Mouse (Mus musculus) brain, embryonic 18.5 days (tissue): Measurements from ENCODE around the gene Cbx8.

Experiments
- DNase-seq: peaks from one replicate; pipeline ENCODE4 v3.0.0-alpha.2; 2012; ENCODE audit warnings: low read depth, low spot score

The Cbx8 gene

DNA sequence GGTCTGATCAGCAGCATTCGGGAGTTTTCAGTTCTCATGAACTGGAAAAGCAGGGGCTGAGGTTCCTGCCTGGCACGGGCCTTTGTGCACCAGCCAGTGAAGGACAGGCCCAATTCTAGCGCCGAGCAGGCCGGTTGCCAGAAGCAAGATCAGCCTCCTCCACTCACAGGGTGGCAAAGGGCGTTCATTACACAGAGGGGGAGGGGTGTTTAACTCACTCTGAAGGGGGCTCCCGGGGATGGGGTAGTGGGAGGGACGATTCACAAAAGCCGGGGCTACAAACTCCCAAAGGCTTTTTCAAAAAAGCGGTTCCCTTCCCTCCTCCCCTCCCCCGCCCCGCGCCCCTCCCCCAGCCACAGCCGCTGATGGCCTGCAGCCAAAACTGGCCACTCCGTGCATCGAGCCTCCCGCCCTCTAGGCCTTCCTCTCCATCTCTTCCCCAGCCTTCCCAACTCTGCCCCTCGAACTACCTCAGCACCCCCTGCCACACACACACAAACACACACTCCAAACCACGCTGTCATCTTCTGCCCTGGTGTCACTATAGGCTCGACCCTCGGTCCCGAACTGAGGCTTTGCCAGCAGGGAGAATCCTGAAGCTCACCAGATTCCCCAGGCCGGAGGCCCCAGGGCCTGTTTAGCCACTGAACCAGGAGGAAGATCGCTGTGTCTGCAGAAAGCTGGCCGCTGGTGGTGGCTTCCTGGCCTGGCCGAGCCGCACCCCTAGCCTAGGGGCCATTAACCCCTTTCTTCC, 38.1 kb upstream of the Cbx8 start:
- DNase-seq, result no peak

- DNase-seq, result no peak
These were observed 37.0 kb upstream of the Cbx8 start for GRCm38 (mm10) chr11:119077755-119078154.

DNA sequence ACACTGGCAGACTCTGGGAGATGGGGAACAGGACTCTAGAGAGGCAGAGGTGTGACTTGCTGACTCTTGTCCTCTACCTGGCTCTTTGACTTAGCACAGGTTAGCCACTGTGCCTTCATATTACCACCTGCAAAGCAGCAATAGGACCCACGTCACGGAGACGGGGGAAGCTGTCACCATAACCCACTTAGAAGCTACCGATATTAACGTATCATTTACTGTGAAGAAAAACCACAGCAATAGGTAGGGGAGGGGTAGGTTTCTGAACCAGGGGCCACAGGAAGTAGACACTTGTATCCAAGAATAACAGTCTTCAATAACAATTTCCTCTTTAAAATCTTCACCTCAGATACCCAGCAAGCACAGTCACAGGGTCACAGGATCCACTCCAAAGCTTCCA, 35.0 kb upstream of the Cbx8 start:
- no peak for DNase-seq

DNA sequence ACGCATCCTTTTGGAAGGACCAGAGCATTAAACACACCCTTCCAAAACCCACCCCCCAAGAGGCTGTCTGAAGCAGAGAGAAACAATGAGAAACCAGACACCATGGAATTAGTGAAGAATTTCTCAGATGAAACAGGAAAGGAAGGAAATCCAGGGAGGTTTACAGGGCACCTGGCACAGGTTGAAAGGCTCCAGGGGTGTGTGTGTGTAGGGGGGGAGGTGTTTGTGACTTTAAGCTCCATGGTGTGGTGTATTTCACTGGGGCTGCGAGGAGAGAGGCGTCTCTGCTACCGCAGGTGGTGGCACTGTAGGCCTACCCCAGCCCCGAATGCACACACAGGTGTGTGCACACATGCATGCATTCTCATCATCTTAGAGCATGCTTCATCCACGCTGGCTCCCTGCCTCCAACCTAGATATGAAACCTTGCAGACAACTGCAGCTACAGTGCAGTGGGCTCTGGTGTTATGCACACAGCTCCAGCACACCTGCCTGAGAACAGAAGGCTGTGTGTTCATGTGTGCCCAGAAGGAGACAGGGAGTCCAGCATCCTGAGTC, 33.2 kb upstream of the Cbx8 start:
- no peak for DNase-seq

DNA sequence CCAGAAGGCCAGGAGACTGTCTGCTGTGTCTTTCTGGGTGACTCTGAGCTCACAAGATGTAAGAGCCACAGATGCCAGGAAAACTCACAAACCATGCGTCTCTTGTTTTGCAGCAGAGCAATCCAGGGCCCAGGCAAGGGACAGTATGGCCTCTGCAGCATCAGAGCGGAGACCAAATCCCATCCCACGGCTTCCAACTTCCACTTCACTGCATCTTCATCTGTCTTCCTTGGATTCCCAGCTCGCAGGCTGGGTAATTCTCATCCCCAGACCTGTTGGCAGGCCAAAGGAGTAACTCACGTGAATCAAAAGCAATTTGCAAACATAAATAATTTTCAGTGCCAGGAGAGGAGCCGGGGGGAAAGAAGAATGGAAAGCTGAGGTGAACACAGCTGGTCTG, 32.2 kb upstream of the Cbx8 start:
- no peak for DNase-seq

- DNase-seq, result no peak
These were observed 31.5 kb upstream of the Cbx8 start for GRCm38 (mm10) chr11:119072239-119072638.

DNA sequence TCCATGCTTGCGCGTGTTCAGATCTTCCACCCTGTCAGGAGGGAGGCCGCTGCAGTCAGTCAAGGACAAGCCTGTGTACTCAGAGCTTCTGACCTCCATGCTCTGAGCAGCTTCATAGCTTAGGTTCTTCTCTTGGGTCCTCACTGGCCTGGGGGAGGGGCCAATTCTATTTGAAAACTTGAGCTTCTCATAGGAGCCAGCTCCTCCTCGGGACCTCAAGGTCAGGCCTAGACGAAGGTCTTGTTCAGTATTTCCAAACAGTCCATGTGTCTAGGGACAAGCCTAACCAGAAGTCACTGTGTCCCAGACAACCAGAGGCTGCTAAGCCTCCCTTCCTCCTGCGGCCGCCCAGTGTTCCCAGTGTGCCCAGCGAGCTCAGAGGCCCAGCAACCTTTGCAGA, 26.1 kb upstream of the Cbx8 start:
- no peak for DNase-seq

DNA sequence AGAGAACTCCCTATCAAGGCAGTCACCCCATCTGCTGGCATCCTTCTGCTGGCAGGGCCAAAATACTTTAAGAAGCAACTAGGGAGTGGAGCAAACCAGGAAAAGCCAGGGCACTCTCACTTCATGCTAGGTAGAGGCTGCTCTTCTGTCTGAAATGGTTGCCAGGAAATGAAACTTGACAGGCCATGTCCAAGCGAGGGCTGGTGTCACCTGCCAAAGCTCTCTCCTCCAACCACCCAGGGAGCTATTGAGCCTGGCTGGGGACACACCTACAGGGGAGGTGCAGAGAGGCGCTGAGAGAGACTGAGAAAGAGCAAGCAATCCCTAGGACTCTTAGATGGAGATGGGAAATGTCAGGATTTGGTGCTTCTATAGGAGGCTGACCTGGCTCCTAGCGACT, 18.5 kb upstream of the Cbx8 start:
- no peak for DNase-seq

- DNase-seq, result no peak
These were observed 17.5 kb upstream of the Cbx8 start for GRCm38 (mm10) chr11:119058041-119058995.

GRCm38 (mm10) chr11:119057291-119057690, 16.5 kb upstream of the Cbx8 start:
- DNase-seq, result no peak

DNA sequence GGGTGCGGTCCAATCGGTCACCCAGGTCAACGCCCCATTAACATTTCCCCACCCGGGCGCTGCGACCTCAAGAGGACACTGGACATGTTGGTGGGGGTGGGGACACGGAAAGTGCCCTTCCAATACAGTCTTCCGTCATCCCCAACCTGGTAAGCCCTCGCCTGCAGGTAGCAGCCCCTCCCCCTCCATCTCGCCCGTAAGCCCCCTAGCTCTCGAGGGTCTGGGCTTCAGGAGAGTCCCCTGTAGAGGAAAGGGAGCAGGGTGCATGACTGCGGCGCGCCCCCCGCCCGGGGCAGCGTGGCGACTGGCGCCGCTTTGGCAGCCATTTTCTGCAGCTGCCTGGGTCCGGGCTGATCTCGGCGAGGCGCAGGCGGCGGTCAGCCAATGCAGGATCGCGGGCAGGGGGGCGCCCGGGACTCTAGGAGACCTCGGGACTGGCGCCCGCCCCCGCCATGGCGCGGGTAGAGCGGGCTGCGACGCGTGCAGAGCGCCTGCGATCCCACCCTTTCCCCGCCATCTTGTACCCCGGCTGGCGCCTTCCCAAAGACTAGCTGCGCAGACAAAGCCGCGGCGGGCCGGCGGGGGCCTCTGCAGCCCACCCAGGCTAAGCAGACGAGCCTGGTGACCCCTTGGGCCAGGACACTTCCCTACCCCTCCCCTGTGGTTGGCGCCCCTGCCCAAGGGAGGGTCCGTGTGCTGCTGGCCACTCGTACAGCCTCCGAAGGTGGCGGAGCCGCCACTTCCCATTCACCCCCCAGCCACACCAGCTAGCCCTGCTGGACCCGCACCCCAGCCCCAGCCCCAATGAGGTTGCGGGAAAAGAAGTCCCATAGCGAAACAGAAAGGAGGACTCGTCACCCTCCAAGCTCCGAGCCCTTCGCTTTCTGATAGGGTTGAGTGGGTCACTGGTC, 15.8 kb upstream of the Cbx8 start:
- no peak for DNase-seq

DNA sequence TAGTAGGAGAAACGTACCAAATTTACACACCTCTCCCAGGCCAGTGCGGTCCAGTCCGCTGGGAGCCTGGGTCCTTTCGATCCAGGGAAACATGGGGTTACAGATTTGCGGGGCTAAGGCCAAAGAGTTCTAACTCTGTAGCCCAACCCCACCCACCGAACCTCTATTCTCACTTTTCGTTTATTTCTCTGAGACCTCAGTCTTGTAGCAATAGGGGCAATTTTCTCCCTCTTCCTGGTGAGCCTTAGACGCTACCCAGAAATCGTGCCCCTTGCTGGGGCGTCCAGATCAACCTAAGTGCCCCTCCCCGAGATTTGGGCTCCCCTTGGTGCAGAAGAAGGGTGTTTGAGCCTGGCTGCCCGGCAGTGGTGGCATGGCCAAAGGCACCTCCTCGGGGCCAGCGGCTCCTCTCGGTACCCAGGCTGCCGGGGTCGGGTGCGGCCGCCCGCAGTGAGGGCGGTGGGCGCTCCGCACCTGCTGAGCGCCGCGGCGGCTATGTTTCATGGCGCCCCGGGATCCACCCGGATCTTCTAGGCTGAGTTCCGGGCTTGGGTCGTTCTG, 14.9 kb upstream of the Cbx8 start:
- DNase-seq, result no peak

- no peak for DNase-seq
These were observed 13.9 kb upstream of the Cbx8 start for GRCm38 (mm10) chr11:119054351-119055345.

- DNase-seq, result peak; percentile 79
These were observed 13.1 kb upstream of the Cbx8 start for GRCm38 (mm10) chr11:119053738-119054350.

- peak; percentile 92 for DNase-seq
These were observed 12.5 kb upstream of the Cbx8 start for GRCm38 (mm10) chr11:119053257-119053670.

- DNase-seq, result no peak
These were observed 12.0 kb upstream of the Cbx8 start for GRCm38 (mm10) chr11:119052661-119053256.

GRCm38 (mm10) chr11:119051927-119052660, 11.3 kb upstream of the Cbx8 start:
- no peak for DNase-seq

- no peak for DNase-seq
These were observed 10.7 kb upstream of the Cbx8 start for GRCm38 (mm10) chr11:119051426-119051825.
